Mouse (Mus musculus) ovary, postnatal 14 days (tissue): ENCODE measurements around the gene Nav3.

Experiments
- DNase-seq: peaks from one replicate; pipeline ENCODE4 v3.0.0; 2022; ENCODE audit warnings: low spot score

Gene Nav3

GRCm38 (mm10) chr10:109832768-109833291 is 623.2 kb downstream of the Nav3 start:
- DNase-seq: no peak

GRCm38 (mm10) chr10:109806782-109807493 is 649.1 kb downstream of the Nav3 start:
- DNase-seq: no peak

GRCm38 (mm10) chr10:109803441-109803840 is 652.6 kb downstream of the Nav3 start:
- no peak for DNase-seq

GRCm38 (mm10) chr10:109802236-109802635 is 653.8 kb downstream of the Nav3 start:
- no peak for DNase-seq

DNA sequence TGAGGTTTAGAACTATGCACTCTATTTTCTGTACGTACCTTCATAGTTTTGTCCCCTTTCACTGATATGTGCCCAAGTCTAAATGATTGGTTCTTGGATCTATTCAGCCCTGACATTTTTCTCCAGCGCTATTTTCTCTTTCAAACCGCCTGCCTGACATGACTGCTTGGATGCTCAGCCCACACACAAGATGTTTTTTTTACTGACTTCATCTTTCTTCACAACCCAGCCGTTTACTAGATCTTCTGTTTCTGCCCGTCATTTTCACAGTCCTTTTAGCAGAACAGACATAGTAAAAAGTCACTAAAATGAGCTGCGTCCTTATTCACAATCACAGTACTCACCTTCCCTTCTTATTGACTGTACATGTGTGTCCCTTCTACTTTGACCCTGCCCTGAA is 656.8 kb downstream of the Nav3 start:
- no peak for DNase-seq

DNA sequence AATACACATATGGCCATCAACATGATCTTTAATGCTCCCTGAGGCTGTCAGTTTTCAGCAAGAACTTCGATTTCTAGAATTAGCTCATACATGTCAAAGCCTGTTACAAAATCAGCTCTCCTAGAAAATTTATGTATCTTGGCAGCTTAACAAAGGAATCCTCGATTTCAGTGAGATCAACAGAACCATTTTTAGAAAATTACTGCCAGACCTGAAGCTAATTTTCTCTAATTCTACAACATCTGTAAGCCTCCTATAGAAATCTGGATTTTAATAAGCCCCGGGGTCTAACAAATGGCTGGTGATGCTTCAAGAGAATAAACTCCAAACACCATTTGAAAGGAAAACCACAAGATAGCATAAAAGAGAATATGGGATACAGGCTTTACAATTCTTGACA is 659.0 kb downstream of the Nav3 start:
- DNase-seq: no peak

- no peak for DNase-seq
Observed at GRCm38 (mm10) chr10:109793491-109793890, 662.5 kb downstream of the Nav3 start.

GRCm38 (mm10) chr10:109788728-109789127 is 667.3 kb downstream of the Nav3 start:
- DNase-seq: no peak

GRCm38 (mm10) chr10:109779109-109779508 is 676.9 kb downstream of the Nav3 start:
- DNase-seq: no peak

DNA sequence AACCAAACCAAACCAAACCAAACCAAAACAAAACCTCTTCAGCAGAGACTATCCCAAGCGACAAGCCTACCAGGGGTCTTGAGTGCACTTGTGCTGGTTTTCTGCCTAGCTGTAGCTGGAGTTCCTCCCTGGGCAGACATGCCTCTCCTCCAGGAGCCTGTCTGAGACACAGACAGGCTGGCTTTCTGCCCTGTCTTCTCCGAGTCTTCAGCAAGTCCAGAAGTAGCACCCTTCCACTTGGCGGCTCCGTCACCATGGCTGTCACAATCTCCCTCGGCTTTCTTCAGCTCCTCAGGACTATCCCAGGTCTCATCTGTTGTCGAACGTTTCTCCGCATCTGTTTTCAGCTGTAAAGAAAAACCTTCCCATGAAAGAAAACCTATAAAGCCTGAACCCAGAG is 686.9 kb downstream of the Nav3 start:
- DNase-seq: no peak

DNA sequence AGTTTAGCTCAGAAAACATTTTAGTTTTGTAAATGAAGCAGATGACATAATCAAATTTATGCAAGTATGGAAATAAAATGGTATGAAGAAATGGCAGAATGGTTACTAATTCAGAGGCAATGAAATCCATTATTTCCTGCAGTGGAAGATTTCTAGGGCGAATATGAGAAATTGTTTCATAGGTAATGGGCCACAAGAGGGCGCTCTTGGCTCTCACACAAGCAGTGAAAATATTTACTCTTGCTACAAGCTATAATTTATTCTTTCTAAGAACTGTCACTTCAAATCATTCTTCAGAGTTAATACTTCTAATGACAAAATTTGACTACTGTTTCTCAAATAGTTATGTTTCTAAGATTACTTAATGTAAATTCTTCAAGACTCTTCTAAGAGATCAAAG is 690.4 kb downstream of the Nav3 start:
- DNase-seq: peak; percentile 24

- DNase-seq: no peak
Observed at GRCm38 (mm10) chr10:109764412-109765101, 691.4 kb downstream of the Nav3 start.

GRCm38 (mm10) chr10:109758921-109759600 is 696.9 kb downstream of the Nav3 start:
- no peak for DNase-seq

DNA sequence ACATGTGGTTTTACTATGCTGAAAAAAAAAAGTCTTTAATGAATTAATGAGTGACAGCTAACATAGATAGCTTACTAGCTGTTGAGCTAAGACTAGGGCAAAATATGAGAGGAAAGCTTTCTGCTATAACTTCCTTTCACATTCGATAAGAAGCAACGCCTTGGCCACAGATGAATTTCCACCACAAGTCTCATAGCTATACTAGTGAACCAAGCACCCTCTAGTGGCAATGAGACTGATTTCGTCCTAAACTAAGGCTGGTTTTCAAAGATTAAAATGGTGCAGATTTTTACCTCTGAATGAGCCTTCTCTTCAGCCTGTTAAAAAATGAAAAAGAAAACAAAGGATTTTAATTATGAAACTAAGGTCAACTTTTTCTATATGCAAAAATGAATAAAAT is 709.1 kb downstream of the Nav3 start:
- no peak for DNase-seq

- no peak for DNase-seq
Observed at GRCm38 (mm10) chr10:109741664-109742063, 714.3 kb downstream of the Nav3 start.

DNA sequence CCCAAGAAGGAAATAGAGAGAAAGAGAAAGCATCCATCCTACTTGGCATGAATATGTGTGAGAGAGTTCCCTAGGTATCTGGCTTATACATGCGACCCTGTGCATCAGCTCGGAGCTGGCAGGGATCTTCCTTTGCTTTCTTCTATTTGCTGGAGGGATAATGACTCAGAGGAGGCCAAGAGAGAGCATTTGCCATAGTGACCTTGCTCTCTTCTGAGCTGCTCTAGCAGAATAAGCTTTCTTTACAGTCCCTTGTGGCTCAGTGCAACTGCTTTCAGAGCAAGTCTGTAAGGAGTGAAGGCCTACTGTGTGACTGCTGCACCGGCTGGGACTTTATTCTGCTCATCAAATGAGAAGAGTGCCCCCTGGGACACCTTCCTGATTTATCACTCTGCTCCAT is 715.7 kb downstream of the Nav3 start:
- DNase-seq: no peak

DNA sequence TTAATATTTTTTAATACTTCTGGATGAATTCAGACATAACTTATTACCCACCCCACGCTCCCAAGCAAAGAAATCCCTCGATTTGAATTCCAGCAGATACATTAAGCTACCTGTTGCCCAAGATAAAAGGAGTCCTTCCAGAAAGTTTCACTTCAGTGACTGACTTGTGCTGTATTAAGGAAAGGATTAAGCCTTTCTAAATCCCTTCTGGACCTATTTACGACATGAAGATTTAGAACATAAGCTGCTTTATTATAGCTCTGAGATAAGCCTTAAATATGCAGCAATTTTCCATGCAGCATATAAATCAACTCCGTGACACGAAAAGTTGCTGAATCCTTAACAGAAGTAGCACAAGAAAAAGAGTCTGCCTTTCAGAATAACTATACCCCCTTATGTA is 732.4 kb downstream of the Nav3 start:
- DNase-seq: no peak

- no peak for DNase-seq
Observed at GRCm38 (mm10) chr10:109718808-109719207, 737.2 kb downstream of the Nav3 start.

DNA sequence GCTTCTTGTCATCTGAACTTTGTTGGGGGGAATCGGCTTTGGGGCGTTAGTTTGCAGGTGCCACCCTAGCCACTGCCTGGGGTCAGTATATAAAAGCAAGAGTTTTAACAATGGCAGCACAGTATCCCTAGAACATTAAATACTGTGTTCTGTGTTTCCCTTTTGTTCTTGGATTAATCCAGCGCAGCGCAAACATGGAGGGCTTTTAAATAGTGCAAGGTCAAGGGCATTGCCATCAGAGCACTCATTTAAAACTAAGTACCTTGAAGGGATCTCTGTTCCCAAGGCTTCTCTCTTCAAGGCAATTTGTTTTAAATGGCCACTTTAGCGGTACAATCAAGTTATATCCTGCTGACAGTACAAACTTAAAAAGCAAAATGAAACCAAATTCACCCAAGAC is 737.6 kb downstream of the Nav3 start:
- no peak for DNase-seq

GRCm38 (mm10) chr10:109713001-109713400 is 743.0 kb downstream of the Nav3 start:
- DNase-seq: no peak

DNA sequence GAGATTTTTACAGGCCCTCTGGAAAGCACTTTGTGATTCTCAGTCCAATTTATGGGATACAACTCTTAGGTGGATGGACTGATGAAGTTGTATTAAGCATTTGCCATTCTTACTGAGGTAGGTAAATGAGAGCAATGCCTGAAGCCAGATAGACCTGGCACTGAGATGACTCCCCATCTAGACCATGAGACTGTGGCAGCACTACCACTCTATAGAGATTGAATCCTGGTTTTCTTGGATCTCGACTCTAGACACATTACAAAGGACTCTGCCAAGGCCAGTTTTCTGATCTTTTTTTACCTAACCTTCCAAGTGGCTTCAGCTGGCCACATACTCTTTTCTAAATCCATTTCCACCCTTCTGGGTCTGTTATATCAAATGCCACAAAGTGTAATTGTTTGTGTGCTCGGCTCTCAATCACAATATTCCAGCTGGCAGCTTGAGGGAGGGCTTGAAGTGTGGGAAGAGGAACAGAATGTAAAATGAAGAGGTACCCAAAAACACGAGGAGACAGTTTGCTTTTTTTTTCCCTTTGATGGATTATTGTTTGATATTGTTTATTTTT is 756.2 kb downstream of the Nav3 start:
- no peak for DNase-seq

- DNase-seq: no peak
Observed at GRCm38 (mm10) chr10:109690564-109690963, 765.4 kb downstream of the Nav3 start.
